Mouse (Mus musculus): ENCODE results near the gene Ccr8. TPM values are rescaled to one million over a fixed set of nuclear protein-coding genes. Genes with fewer than 3 reads are reported as not detected.

The Ccr8 gene
- polyA plus RNA-seq, 1 experiment = not detected

DNA sequence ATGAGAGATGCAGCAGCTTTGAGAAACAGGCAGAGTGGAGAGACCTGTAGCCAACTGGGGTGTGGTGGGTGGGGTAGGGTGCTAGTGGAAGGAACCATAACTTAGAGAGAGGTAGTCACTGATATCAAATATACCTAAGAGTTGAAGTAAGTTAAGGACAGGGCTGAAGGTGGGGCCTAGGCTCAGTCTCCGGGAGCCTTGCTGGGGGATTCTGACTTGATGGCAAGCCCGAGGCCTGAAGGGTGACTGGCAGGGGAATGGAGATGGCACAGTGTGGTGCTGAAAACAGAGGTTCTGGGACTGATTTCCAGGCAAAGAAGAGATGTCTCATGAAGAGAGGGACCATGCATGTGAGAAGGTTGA, 22.9 kb downstream of the Ccr8 start:
- no peak overlapping the region for H3K4me3 ChIP-seq
- H3K4me2 ChIP-seq (ENCODE audit: low read depth) = no peak overlapping the region
- peaks cover 7% of the 10 kb centered on the region for H3K79me2 ChIP-seq (ENCODE audit: control insufficient read depth, insufficient read depth)
- H3ac ChIP-seq (ENCODE audit: control insufficient read depth, insufficient read length) = no peak overlapping the region
- no peaks in the 10 kb centered on the region for H3K27me3 ChIP-seq (ENCODE audit: control insufficient read depth, insufficient read depth, insufficient read length)
- H3K36me3 ChIP-seq (ENCODE audit: control insufficient read depth, insufficient read depth) = no peaks in the 10 kb centered on the region
- TF ChIP-seq MAX (IDR thresholded peaks at IDR 0.05; ENCODE audit: low read depth) (no peak), TCF12 (IDR thresholded peaks at IDR 0.05; ENCODE audit: insufficient read depth, poor library complexity, severe bottlenecking) (no peak), POLR2A (IDR thresholded peaks at IDR 0.05; ENCODE audit: insufficient read length, low read depth) (no peak), MYOG (IDR thresholded peaks at IDR 0.05; ENCODE audit: control insufficient read depth in 1 of 3, insufficient read depth in 1 of 3, insufficient read length in 2 of 3, low read depth in 2 of 3) (no peak), REST (IDR thresholded peaks at IDR 0.05; ENCODE audit: insufficient read depth, insufficient read length) (no peak), E2F4 (IDR thresholded peaks at IDR 0.05; ENCODE audit: insufficient read depth) (no peak), USF1 (IDR thresholded peaks at IDR 0.05; ENCODE audit: low read depth) (no peak), SRF (IDR thresholded peaks at IDR 0.05; ENCODE audit: control insufficient read depth, insufficient read length, low read depth) (no peak), POLR2AphosphoS2 (IDR thresholded peaks at IDR 0.05; ENCODE audit: insufficient read length, low read depth) (no peak), CEBPB (IDR thresholded peaks at IDR 0.05; ENCODE audit: insufficient read depth, poor library complexity, severe bottlenecking) (no peak), TCF3 (IDR thresholded peaks at IDR 0.05; ENCODE audit: insufficient read length, low read depth) (no peak), MYOD1 (IDR thresholded peaks at IDR 0.05; ENCODE audit: control insufficient read depth in 1 of 3, insufficient read length in 2 of 3, low read depth in 2 of 3) (no peak)

DNA sequence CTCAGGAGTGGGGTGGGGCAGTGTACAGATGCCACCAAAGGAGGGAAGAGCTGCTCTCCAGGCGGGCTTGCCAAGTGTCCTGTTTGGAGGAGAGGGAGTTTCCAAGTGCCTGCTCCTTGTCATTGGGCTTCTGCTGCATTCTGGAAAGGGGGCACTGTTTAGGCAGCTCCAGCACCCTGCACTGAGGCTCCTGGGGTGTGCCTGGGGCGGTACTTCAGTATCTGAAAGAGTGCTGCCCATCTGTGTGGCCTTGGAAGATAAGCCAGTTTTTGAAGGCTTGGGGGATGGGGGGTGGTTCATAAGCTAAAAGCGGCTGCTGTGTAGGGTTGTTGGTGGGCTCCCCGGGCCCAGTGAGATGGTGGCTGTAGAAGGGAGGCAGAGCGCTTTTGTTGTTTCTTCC, 23.7 kb downstream of the Ccr8 start:
- H3K4me3 ChIP-seq = no peak overlapping the region
- no peak overlapping the region for H3ac ChIP-seq (ENCODE audit: control insufficient read depth, insufficient read length)
- TF ChIP-seq MYOD1 (IDR thresholded peaks at IDR 0.05; ENCODE audit: control insufficient read depth in 1 of 3, insufficient read length in 2 of 3, low read depth in 2 of 3) (no peak), USF1 (IDR thresholded peaks at IDR 0.05; ENCODE audit: low read depth) (no peak), REST (IDR thresholded peaks at IDR 0.05; ENCODE audit: insufficient read depth, insufficient read length) (no peak), CEBPB (IDR thresholded peaks at IDR 0.05; ENCODE audit: insufficient read depth, poor library complexity, severe bottlenecking) (no peak), E2F4 (IDR thresholded peaks at IDR 0.05; ENCODE audit: insufficient read depth) (no peak), TCF12 (IDR thresholded peaks at IDR 0.05; ENCODE audit: insufficient read depth, poor library complexity, severe bottlenecking) (no peak), POLR2AphosphoS2 (IDR thresholded peaks at IDR 0.05; ENCODE audit: insufficient read length, low read depth) (no peak), MAX (IDR thresholded peaks at IDR 0.05; ENCODE audit: low read depth) (no peak), SRF (IDR thresholded peaks at IDR 0.05; ENCODE audit: control insufficient read depth, insufficient read length, low read depth) (no peak), MYOG (IDR thresholded peaks at IDR 0.05; ENCODE audit: control insufficient read depth in 1 of 3, insufficient read depth in 1 of 3, insufficient read length in 2 of 3, low read depth in 2 of 3) (no peak), POLR2A (IDR thresholded peaks at IDR 0.05; ENCODE audit: insufficient read length, low read depth) (no peak), TCF3 (IDR thresholded peaks at IDR 0.05; ENCODE audit: insufficient read length, low read depth) (no peak)
- H3K36me3 ChIP-seq (ENCODE audit: control insufficient read depth, insufficient read depth) = no peaks in the 10 kb centered on the region
- H3K79me2 ChIP-seq (ENCODE audit: control insufficient read depth, insufficient read depth) = peaks cover 7% of the 10 kb centered on the region
- H3K27me3 ChIP-seq (ENCODE audit: control insufficient read depth, insufficient read depth, insufficient read length) = no peaks in the 10 kb centered on the region
- H3K4me2 ChIP-seq (ENCODE audit: low read depth) = no peak overlapping the region

DNA sequence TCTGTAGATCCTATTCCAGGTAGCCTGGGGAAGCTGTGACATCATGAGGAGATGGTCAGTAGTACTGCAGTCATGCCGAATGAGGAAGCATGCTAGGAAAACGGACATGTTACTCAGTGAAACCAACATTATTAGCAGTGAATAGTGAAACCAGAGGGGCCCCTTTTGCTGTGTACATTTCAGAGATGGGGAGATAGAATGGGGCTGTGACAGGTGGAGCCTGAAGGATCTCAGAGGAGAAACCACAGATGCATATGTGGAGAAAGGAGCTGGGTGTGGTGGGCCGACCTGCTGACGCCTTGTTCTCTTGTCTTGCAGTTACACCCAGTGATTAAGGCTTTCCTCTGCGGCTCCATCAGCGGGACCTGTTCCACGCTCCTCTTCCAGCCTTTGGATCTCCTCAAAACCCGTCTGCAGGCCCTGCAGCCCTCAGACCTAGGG, 24.3 kb downstream of the Ccr8 start:
- no peak overlapping the region for H3K4me2 ChIP-seq (ENCODE audit: low read depth)
- no peaks in the 10 kb centered on the region for H3K36me3 ChIP-seq (ENCODE audit: control insufficient read depth, insufficient read depth)
- no peak overlapping the region for H3K4me3 ChIP-seq
- H3K27me3 ChIP-seq (ENCODE audit: control insufficient read depth, insufficient read depth, insufficient read length) = no peaks in the 10 kb centered on the region
- peaks cover 5% of the 10 kb centered on the region for H3K79me2 ChIP-seq (ENCODE audit: control insufficient read depth, insufficient read depth)
- TF ChIP-seq TCF12 (IDR thresholded peaks at IDR 0.05; ENCODE audit: insufficient read depth, poor library complexity, severe bottlenecking) (no peak), CEBPB (IDR thresholded peaks at IDR 0.05; ENCODE audit: insufficient read depth, poor library complexity, severe bottlenecking) (no peak), POLR2A (IDR thresholded peaks at IDR 0.05; ENCODE audit: insufficient read length, low read depth) (no peak), POLR2AphosphoS2 (IDR thresholded peaks at IDR 0.05; ENCODE audit: insufficient read length, low read depth) (no peak), E2F4 (IDR thresholded peaks at IDR 0.05; ENCODE audit: insufficient read depth) (no peak), MYOD1 (IDR thresholded peaks at IDR 0.05; ENCODE audit: control insufficient read depth in 1 of 3, insufficient read length in 2 of 3, low read depth in 2 of 3) (no peak), MAX (IDR thresholded peaks at IDR 0.05; ENCODE audit: low read depth) (no peak), SRF (IDR thresholded peaks at IDR 0.05; ENCODE audit: control insufficient read depth, insufficient read length, low read depth) (no peak), TCF3 (IDR thresholded peaks at IDR 0.05; ENCODE audit: insufficient read length, low read depth) (no peak), MYOG (IDR thresholded peaks at IDR 0.05; ENCODE audit: control insufficient read depth in 1 of 3, insufficient read depth in 1 of 3, insufficient read length in 2 of 3, low read depth in 2 of 3) (no peak), USF1 (IDR thresholded peaks at IDR 0.05; ENCODE audit: low read depth) (no peak), REST (IDR thresholded peaks at IDR 0.05; ENCODE audit: insufficient read depth, insufficient read length) (no peak)
- H3ac ChIP-seq (ENCODE audit: control insufficient read depth, insufficient read length) = no peak overlapping the region

DNA sequence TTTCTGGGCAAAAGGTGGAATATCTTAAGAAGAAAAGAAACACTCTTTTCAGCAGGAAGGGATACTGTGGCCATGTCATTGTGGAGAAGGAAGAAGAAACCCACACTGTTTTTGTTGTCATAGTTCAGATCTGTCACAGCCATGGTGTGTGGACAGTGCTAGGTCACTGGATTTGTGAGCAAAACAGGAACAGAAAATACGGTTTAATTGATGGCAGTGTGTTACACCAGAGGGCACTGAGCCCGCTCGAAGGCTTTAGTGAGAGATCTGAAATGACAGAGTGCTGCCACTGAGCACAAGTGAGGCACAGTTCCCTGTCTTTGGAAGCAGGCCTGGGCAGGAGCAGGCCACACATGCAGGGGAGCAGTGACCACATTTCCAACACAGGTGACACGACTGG, 26.3 kb downstream of the Ccr8 start:
- H3K27me3 ChIP-seq (ENCODE audit: control insufficient read depth, insufficient read depth, insufficient read length) = no peaks in the 10 kb centered on the region
- TF ChIP-seq POLR2AphosphoS2 (IDR thresholded peaks at IDR 0.05; ENCODE audit: insufficient read length, low read depth) = no peak
- no peak for TF ChIP-seq MAX (IDR thresholded peaks at IDR 0.05; ENCODE audit: low read depth)
- no peak for TF ChIP-seq MYOD1 (IDR thresholded peaks at IDR 0.05; ENCODE audit: control insufficient read depth in 1 of 3, insufficient read length in 2 of 3, low read depth in 2 of 3)
- no peak for TF ChIP-seq POLR2A (IDR thresholded peaks at IDR 0.05; ENCODE audit: insufficient read length, low read depth)
- H3K4me3 ChIP-seq = no peak overlapping the region
- H3ac ChIP-seq (ENCODE audit: control insufficient read depth, insufficient read length) = no peak overlapping the region
- no peak overlapping the region for H3K4me2 ChIP-seq (ENCODE audit: low read depth)
- H3K36me3 ChIP-seq (ENCODE audit: control insufficient read depth, insufficient read depth) = no peaks in the 10 kb centered on the region
- no peaks in the 10 kb centered on the region for H3K79me2 ChIP-seq (ENCODE audit: control insufficient read depth, insufficient read depth)

DNA sequence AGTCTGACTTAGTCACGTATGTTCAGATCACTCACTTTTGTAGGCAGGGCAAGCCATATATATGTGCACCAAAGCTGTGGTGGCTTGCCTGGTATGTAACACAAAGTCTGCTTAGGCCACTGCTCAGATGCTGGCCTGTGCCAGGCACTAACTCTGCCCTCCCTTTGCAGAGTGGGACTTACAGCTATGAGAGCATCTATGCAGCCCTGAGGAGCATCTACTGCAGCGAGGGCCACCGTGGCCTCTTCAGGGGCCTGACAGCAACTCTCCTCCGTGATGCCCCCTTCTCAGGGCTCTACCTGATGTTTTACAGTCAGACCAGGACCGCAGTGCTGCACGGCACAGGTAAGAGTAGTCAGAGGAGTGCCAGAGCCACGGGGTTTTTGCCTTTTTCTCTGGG, 28.6 kb downstream of the Ccr8 start:
- Histone ChIP-seq H3ac (ENCODE audit: control insufficient read depth, insufficient read length) (no peak overlapping the region), H3K4me3 (no peak overlapping the region), H3K27me3 (ENCODE audit: control insufficient read depth, insufficient read depth, insufficient read length) (no peaks in the 10 kb centered on the region), H3K36me3 (ENCODE audit: control insufficient read depth, insufficient read depth) (no peaks in the 10 kb centered on the region), H3K4me2 (ENCODE audit: low read depth) (no peak overlapping the region), H3K79me2 (ENCODE audit: control insufficient read depth, insufficient read depth) (no peaks in the 10 kb centered on the region)
- TF ChIP-seq POLR2A (IDR thresholded peaks at IDR 0.05; ENCODE audit: insufficient read length, low read depth) (no peak), TCF3 (IDR thresholded peaks at IDR 0.05; ENCODE audit: insufficient read length, low read depth) (no peak), E2F4 (IDR thresholded peaks at IDR 0.05; ENCODE audit: insufficient read depth) (no peak), SRF (IDR thresholded peaks at IDR 0.05; ENCODE audit: control insufficient read depth, insufficient read length, low read depth) (no peak), MYOD1 (IDR thresholded peaks at IDR 0.05; ENCODE audit: control insufficient read depth in 1 of 3, insufficient read length in 2 of 3, low read depth in 2 of 3) (no peak), TCF12 (IDR thresholded peaks at IDR 0.05; ENCODE audit: insufficient read depth, poor library complexity, severe bottlenecking) (no peak), MYOG (IDR thresholded peaks at IDR 0.05; ENCODE audit: control insufficient read depth in 1 of 3, insufficient read depth in 1 of 3, insufficient read length in 2 of 3, low read depth in 2 of 3) (no peak), REST (IDR thresholded peaks at IDR 0.05; ENCODE audit: insufficient read depth, insufficient read length) (no peak)

Data from myocyte (in vitro differentiated cells).